Mouse (Mus musculus) liver, embryonic 14.5 days (tissue): Measurements from ENCODE around the gene Cep63.

Experiments
- CTCF ChIP-seq: IDR thresholded peaks from 2 replicates; pipeline ENCODE4 v1.5.1; 2016; ENCODE audit warnings: antibody characterized with exemption, low read depth, control low read depth
- EP300 ChIP-seq: IDR thresholded peaks from 2 replicates; pipeline ENCODE4 v1.6.1; 2016; ENCODE audit warnings: antibody characterized with exemption, low read depth

DNA sequence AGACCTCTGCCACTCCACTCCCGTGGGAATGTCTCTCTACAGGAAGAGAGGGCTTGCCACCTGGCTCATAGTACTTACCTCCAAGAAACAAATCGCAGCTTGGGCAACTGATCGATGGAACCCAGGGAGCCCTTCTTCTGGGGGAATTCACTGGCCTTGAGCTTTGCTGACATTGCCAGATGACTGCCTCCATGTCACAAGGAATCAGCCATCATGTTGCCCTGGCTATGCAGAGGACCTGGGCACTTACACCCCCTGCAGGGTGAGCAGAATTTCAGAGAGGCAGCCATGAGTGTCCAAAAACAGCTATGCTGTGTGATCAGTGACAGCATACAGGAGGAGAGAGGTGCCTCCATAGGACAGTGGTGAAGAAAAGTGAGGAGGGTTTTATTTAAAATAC, 72.6 kb downstream of the Cep63 start:
- TF ChIP-seq CTCF (no peak), EP300 (no peak)
